Mouse (Mus musculus) MEL (cell line): ENCODE data around the gene Akap13.

ENCODE experiments used
- CHD2 ChIP-seq: IDR thresholded peaks from 2 replicates; pipeline ENCODE4 v1.6.1; 2011; ENCODE audit warnings: low read length, improper control_type of control experiment
- CTCF ChIP-seq, 3 experiments: IDR thresholded peaks in 2 of 3; conservative IDR thresholded peaks in 1 of 3; 2 replicates each; pipeline ENCODE4 v1.5.1; 2011 to 2012; ENCODE audit warnings: low read length in 3 of 3, low read depth in 2 of 3, mild to moderate bottlenecking in 2 of 3, improper control_type of control experiment in 1 of 3, inconsistent platforms in 1 of 3, mixed read lengths in 1 of 3, moderate library complexity in 1 of 3; ENCODE audit not compliant: control insufficient read depth in 1 of 3, insufficient read depth in 1 of 3, poor library complexity in 1 of 3, severe bottlenecking in 1 of 3
- MAFK ChIP-seq: IDR thresholded peaks from 2 replicates; pipeline ENCODE4 v1.6.1; 2011; ENCODE audit warnings: low read depth, mild to moderate bottlenecking, low read length, improper control_type of control experiment, borderline replicate concordance
- MAX ChIP-seq: IDR thresholded peaks from 2 replicates; pipeline ENCODE4 v1.6.1; 2011; ENCODE audit warnings: low read length, improper control_type of control experiment
- MEF2A ChIP-seq: IDR thresholded peaks from 2 replicates; pipeline ENCODE4 v1.6.1; 2014; ENCODE audit warnings: low read depth, mild to moderate bottlenecking, inconsistent platforms, low read length, improper control_type of control experiment; ENCODE audit not compliant: poor library complexity, insufficient replicate concordance, severe bottlenecking; ENCODE audit errors: extremely low read depth
- TAL1 ChIP-seq: IDR thresholded peaks from 2 replicates; pipeline ENCODE4 v1.6.1; 2012; ENCODE audit warnings: mild to moderate bottlenecking, inconsistent platforms, low read length, moderate library complexity, mixed read lengths
- ZC3H11A ChIP-seq: IDR thresholded peaks from 2 replicates; pipeline ENCODE4 v1.6.1; 2012; ENCODE audit warnings: low read depth, mild to moderate bottlenecking, inconsistent platforms, low read length, improper control_type of control experiment
- ZKSCAN1 ChIP-seq: IDR thresholded peaks from 2 replicates; pipeline ENCODE4 v1.6.1; 2012; ENCODE audit warnings: low read depth, mild to moderate bottlenecking, inconsistent platforms, low read length, improper control_type of control experiment, moderate library complexity

- TF ChIP-seq CTCF (IDR thresholded peaks at IDR 0.05 in 2 of 3, conservative IDR thresholded peaks at IDR 0.05 in 1 of 3; ENCODE audit: control insufficient read depth in 1 of 3, insufficient read depth in 1 of 3, low read depth in 2 of 3, low read length in 3 of 3, poor library complexity in 1 of 3, severe bottlenecking in 1 of 3) (no peak), MEF2A (no peak), CHD2 (no peak), MAX (no peak), TAL1 (no peak), ZKSCAN1 (no peak), ZC3H11A (no peak), MAFK (no peak)
Observed at GRCm38 (mm10) chr7:75782723-75783011, 327.3 kb downstream of the Akap13 start.
